Mouse (Mus musculus) midbrain, postnatal 0 days (tissue): ENCODE data around the gene Zfp799. TPM values are rescaled to one million over a fixed set of nuclear protein-coding genes. Genes with fewer than 3 reads are reported as not detected.
"Not testable (repeated sequence)": the region's sequence is repeated elsewhere in the genome, so short reads cannot be mapped to it uniquely, and the experiment has no call there.

Experiments used
- ATAC-seq: fragments of 200-750 bp; cut with Nextera tagmentation; 2 replicates; pipeline ENCODE4 v1.8.0; 2017; ENCODE audit warnings: moderate number of reproducible peaks, mild to moderate bottlenecking, moderate TSS enrichment, moderate library complexity; ENCODE audit not compliant: low FRiP score
- DNase-seq: peaks from one replicate; pipeline ENCODE4 v3.0.0-alpha.2; 2015; ENCODE audit warnings: low spot score
- H3K27ac ChIP-seq: fragments of 300-500 bp; sonication (generic); 2 replicates; pipeline ENCODE4 v1.5.1; 2014; ENCODE audit warnings: low read depth, mild to moderate bottlenecking, low read length, mixed read lengths
- H3K27me3 ChIP-seq: fragments of 300-500 bp; sonication (generic); 2 replicates; pipeline ENCODE4 v1.6.1; 2014; ENCODE audit warnings: low read length, control low read depth, mixed read lengths; ENCODE audit not compliant: insufficient read depth
- H3K36me3 ChIP-seq: fragments of 300-500 bp; sonication (generic); 2 replicates; pipeline ENCODE4 v1.6.1; 2014; ENCODE audit warnings: low read length, control low read depth, mixed read lengths; ENCODE audit not compliant: insufficient read depth
- H3K4me1 ChIP-seq: fragments of 300-500 bp; sonication (generic); 2 replicates; pipeline ENCODE4 v1.6.1; 2014; ENCODE audit warnings: mild to moderate bottlenecking, control low read depth, antibody characterized with exemption, low read length, mixed read lengths; ENCODE audit not compliant: insufficient read depth
- H3K4me2 ChIP-seq: fragments of 300-500 bp; sonication (generic); 2 replicates; pipeline ENCODE4 v1.6.1; 2014; ENCODE audit warnings: low read depth, mild to moderate bottlenecking, low read length, mixed read lengths; ENCODE audit not compliant: poor library complexity, severe bottlenecking
- H3K4me3 ChIP-seq: fragments of 300-500 bp; sonication (generic); 2 replicates; pipeline ENCODE4 v1.5.1; 2014; ENCODE audit warnings: low read depth, mild to moderate bottlenecking, low read length, moderate library complexity
- H3K9ac ChIP-seq: fragments of 300-500 bp; sonication (generic); replicated peaks from 2 replicates; pipeline ENCODE4 v1.6.1; 2014; ENCODE audit warnings: mild to moderate bottlenecking, low read length, moderate library complexity, mixed read lengths; ENCODE audit not compliant: poor library complexity, severe bottlenecking
- H3K9me3 ChIP-seq: fragments of 300-500 bp; sonication (generic); 2 replicates; pipeline ENCODE4 v1.6.1; 2016; ENCODE audit warnings: low read length, control low read depth
- CTCF ChIP-seq: IDR thresholded peaks from 2 replicates; pipeline ENCODE4 v1.5.1; 2016; ENCODE audit warnings: antibody characterized with exemption, mild to moderate bottlenecking
- WGBS: fragments of 180-500 bp; shearing (Covaris S2); extraction: QIAGEN DNeasy Blood & Tissue Kit; methylation state at CpG from one replicate; pipeline ENCODE4 v1.1.7; 2014; 5-methylcytosine and 5-hydroxymethylcytosine counted together
- polyA plus RNA-seq: library from polyadenylated mRNA; unstranded; fragments of >200 nt; fragmentation: Nextera tagmentation; extraction: Ambion mirVana; gene quantifications from 2 replicates; pipeline ENCODE4 v1.2.1, GENCODE M21; 2015
- total RNA-seq: library from RNA; depleted of rRNA; stranded (reverse); fragments of >200 nt; gene quantifications from 2 replicates; pipeline ENCODE4 v1.2.3, GENCODE M21; 2014; rRNA removed

The Zfp799 gene
- total RNA-seq (16.3 and 38.0 TPM in 2 replicates), polyA plus RNA-seq (9.0 and 12.6 TPM in 2 replicates)

- no peak for TF ChIP-seq CTCF
- DNase-seq (peak; percentile 97), ATAC-seq (peak; percentile 100)
- Histone ChIP-seq H3K4me1 (no peaks in the 10 kb centered on the region; the same call in 1 of the 2 replicates), H3K9me3 (no peaks in the 10 kb centered on the region), H3K27ac (peak within 1 kb of the TSS; percentile 84), H3K4me2 (peak within 1 kb of the TSS; percentile 68), H3K9ac (peak within 1 kb of the TSS; percentile 89), H3K4me3 (peak within 1 kb of the TSS; percentile 72), H3K27me3 (no peaks in the 10 kb centered on the region), H3K36me3 (peaks cover 2% of the 10 kb centered on the region; the same call in 1 of the 2 replicates)
- 1% methylated on average over 35 of the region's 35 CpGs for WGBS
Observed at GRCm38 (mm10) chr17:32829540-32830417, at the start of gene Zfp799. TSS of gene Zfp799 (minus strand) at chr17:32830261.

GRCm38 (mm10) chr17:32878773-32879172 lies 48.7 kb upstream of the Zfp799 start:
- H3K4me3 ChIP-seq = no peak overlapping the region
- ATAC-seq = no peak
- no peaks in the 10 kb centered on the region for H3K27me3 ChIP-seq
- H3K27ac ChIP-seq = no peak overlapping the region
- H3K4me2 ChIP-seq = no peak overlapping the region
- no peak for DNase-seq
- no peaks in the 10 kb centered on the region for H3K4me1 ChIP-seq
- H3K9ac ChIP-seq = no peak overlapping the region
- H3K9me3 ChIP-seq = no peaks in the 10 kb centered on the region
- WGBS = 94% methylated on average over 11 of the region's 11 CpGs
- TF ChIP-seq CTCF = no peak
- H3K36me3 ChIP-seq = peaks cover 27% of the 10 kb centered on the region

GRCm38 (mm10) chr17:32877471-32878171 lies 47.6 kb upstream of the Zfp799 start:
- Histone ChIP-seq H3K9me3 (no peaks in the 10 kb centered on the region), H3K27ac (no peak overlapping the region), H3K4me1 (no peaks in the 10 kb centered on the region), H3K4me3 (no peak overlapping the region), H3K4me2 (no peak overlapping the region), H3K27me3 (no peaks in the 10 kb centered on the region), H3K9ac (no peak overlapping the region), H3K36me3 (peaks cover 15% of the 10 kb centered on the region)
- 20% methylated on average over 22 of the region's 22 CpGs for WGBS
- DNase-seq (no peak), ATAC-seq (no peak)
- TF ChIP-seq CTCF = no peak

GRCm38 (mm10) chr17:32872696-32873095 lies 42.6 kb upstream of the Zfp799 start:
- Histone ChIP-seq H3K9ac (no peak overlapping the region), H3K4me1 (no peaks in the 10 kb centered on the region)

GRCm38 (mm10) chr17:32872091-32872490 lies 42.0 kb upstream of the Zfp799 start:
- no peaks in the 10 kb centered on the region for H3K4me1 ChIP-seq
- no peaks in the 10 kb centered on the region for H3K36me3 ChIP-seq
- H3K9ac ChIP-seq = no peak overlapping the region
- H3K4me2 ChIP-seq = no peak overlapping the region
- no peak overlapping the region for H3K4me3 ChIP-seq
- no peaks in the 10 kb centered on the region for H3K9me3 ChIP-seq
- 80% methylated on average over 4 of the region's 4 CpGs for WGBS
- TF ChIP-seq CTCF = no peak
- no peak overlapping the region for H3K27ac ChIP-seq
- DNase-seq (no peak), ATAC-seq (no peak)
- H3K27me3 ChIP-seq = no peaks in the 10 kb centered on the region

More at GRCm38 (mm10) chr17:32872696-32873095, 42.6 kb upstream of the Zfp799 start:
- DNase-seq (no peak), ATAC-seq (no peak)
- H3K4me3 ChIP-seq = no peak overlapping the region
- no peak for TF ChIP-seq CTCF
- H3K27me3 ChIP-seq = no peaks in the 10 kb centered on the region
- no peaks in the 10 kb centered on the region for H3K36me3 ChIP-seq
- H3K27ac ChIP-seq = no peak overlapping the region
- 64% methylated on average over 5 of the region's 5 CpGs for WGBS
- H3K9me3 ChIP-seq = no peaks in the 10 kb centered on the region
- no peak overlapping the region for H3K4me2 ChIP-seq

- TF ChIP-seq CTCF = no peak
- 89% methylated on average over 1 of the region's 1 CpGs for WGBS
Observed at GRCm38 (mm10) chr17:32871483-32871882, 41.4 kb upstream of the Zfp799 start.

GRCm38 (mm10) chr17:32867266-32867665 lies 37.2 kb upstream of the Zfp799 start:
- H3K9me3 ChIP-seq, H3K4me1 ChIP-seq, H3K27ac ChIP-seq, H3K36me3 ChIP-seq, H3K4me2 ChIP-seq, ATAC-seq, H3K27me3 ChIP-seq, H3K9ac ChIP-seq, H3K4me3 ChIP-seq, DNase-seq: not testable (repeated sequence)
- WGBS = 73% methylated on average over 3 of the region's 7 CpGs

More at GRCm38 (mm10) chr17:32871483-32871882, 41.4 kb upstream of the Zfp799 start:
- H3K4me3 ChIP-seq = no peak overlapping the region
- H3K36me3 ChIP-seq = no peaks in the 10 kb centered on the region
- H3K4me1 ChIP-seq = no peaks in the 10 kb centered on the region
- H3K27me3 ChIP-seq = no peaks in the 10 kb centered on the region
- ATAC-seq = no peak
- no peak overlapping the region for H3K9ac ChIP-seq
- H3K27ac ChIP-seq = no peak overlapping the region
- no peaks in the 10 kb centered on the region for H3K9me3 ChIP-seq
- no peak overlapping the region for H3K4me2 ChIP-seq
- DNase-seq = no peak

- not testable (repeated sequence) for H3K4me1 ChIP-seq, H3K36me3 ChIP-seq, H3K4me3 ChIP-seq, ATAC-seq, H3K9me3 ChIP-seq, DNase-seq, H3K27me3 ChIP-seq, H3K27ac ChIP-seq, H3K9ac ChIP-seq, H3K4me2 ChIP-seq
- WGBS = 76% methylated on average over 2 of the region's 6 CpGs
Observed at GRCm38 (mm10) chr17:32856713-32857112, 26.7 kb upstream of the Zfp799 start.
